Mouse (Mus musculus) adrenal gland, postnatal 4 days (tissue): ENCODE measurements around the gene Krt36. TPM values are rescaled to one million over a fixed set of nuclear protein-coding genes. Genes with fewer than 3 reads are reported as not detected.

Experiments
- DNase-seq, 2 experiments: peaks; one replicate each; pipeline ENCODE4 v3.0.0; 2021 to 2022; ENCODE audit warnings: low spot score in 2 of 2, mixed read lengths in 2 of 2
- total RNA-seq, 2 experiments: library from RNA; stranded (reverse); gene quantifications; 2 replicates each; pipeline ENCODE4 v1.2.3; 2021

The Krt36 gene
- total RNA-seq, 2 experiments from 2014 or later, result 0.48 TPM; not detected in 1

GRCm38 (mm10) chr11:100088378-100089025, 16.9 kb downstream of the Krt36 start:
- DNase-seq, result no peak

DNA sequence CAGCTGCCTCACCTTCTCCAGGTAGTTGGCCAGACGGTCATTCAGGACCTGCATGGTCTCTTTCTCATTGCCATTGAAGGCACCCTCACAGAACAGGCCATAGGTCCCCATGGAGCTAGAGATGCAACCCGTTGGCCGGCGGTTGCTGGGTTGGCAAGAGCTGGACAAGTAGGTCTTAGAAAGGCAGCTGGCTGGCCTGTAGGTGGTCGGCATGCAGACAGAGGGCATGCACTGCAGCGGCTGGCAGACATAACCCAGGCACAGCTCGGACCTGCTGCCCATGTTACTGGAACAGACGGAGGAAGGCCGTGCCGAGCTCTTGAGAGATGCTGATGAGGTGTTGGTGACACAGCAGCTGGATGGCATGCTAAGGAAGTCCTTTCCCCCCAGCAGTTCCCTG, 17.6 kb downstream of the Krt36 start, which contains the start of gene Krt32:
Gene Krt32, minus strand, starts transcription at position 366 of the 400 bp plus-strand sequence.
- no peak for DNase-seq

DNA sequence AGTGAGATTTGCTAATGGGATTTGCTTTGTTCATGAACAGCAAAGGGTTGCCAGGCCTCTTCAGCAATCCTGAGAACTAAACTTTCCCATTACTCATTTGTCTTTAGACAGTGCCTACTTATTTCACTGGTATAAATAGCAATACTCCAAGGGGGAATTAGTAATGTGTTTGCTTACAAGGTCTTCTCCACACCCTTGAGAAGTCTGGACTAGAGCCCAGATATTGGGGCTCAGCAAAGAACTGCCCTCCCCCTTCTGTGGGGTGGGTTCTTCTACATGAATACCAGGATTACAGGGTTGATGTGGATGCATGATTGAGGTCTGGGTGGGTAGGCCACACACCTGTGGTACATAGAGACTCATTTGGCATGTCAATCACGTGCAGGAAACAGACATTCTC, 31.6 kb downstream of the Krt36 start:
- no peak for DNase-seq

DNA sequence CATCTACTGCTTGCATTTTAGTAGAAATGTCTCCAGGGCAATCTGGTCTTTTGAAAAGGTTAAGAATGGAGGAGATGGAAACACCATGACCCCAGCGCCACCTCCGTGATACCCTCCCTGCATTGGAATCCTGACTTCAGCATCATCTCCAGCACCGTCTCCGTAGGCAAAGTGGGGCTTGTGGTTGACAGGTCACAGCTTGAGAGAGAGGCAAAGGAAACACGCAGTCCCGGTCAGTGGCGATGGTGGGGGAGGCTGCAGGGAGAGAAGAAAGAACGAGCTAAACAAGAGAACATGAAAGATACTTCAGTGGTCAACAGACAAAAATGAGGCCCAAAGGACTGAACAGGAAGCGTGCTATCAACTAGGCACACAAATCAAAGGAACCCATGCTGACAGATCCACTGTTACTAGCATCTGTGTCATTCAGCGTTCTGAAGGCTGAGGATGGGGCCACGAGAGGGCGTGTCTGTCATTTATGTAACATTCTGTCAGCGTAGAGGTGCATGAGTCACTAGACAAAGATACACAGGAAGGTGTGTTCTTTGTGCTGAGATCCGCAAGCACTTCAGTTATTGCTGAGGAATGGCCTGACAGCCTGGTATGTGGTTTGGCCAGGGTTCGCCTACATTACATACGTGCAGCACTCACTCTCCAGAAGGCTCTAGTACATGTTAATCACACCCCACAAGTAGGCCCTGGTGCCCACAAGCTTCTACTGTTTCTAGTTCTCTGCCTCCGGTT, 38.0 kb downstream of the Krt36 start:
- no peak for DNase-seq

DNA sequence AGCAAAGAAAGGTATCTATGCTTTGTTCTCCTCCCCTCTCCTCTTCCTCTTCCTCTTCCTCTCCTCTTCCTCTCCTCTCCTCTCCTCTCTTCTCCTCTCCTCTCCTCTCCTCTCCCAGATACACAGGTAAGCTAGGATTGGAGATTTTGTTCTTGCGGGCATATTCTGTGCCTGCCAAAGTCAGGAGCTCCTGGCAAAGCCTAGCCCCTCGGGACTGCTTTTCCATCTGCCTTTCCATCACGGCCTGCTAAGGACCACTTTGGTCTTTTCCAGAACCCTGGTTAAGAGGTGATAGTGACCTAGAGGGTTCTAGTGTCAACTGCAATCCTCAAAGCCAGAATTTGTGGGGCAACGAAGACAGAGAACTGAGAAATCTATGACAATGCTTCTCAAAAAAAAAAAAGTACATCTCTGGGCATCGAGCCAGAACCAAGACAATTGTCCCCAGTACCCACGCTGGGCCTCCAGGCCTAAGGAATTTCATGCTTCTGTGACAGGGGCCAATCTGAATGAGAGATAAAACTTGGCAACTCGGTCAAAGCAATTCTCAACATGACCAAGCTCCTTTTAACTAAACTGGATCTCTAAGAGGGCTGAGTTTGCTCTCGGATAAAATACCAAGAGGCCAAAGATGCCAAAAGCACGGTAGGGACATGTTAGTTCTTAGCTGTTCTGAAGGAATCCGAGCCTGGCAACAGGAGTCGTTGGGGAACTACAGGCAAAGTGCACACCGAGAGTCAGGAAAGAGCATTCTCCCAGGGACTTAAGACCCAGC, 39.0 kb downstream of the Krt36 start:
- DNase-seq, result no peak

DNA sequence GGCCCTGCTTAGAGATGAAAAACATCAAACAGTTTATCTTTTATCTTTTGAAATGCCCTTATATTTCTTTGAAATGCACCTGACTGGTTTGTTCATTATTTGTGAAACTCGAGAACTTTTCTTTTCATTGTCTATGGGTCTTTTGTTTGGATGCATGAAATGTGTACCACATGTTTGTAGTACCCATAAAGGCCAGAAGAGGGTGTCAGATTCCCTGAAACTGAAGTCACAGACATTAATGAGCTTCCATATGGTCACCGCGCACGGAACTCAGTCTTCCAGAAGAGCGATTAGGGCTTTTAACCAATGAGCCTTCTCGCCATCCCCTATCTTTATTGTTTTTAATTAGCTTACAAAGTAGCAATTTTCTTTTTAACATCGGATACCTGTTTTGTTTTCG, 46.6 kb downstream of the Krt36 start:
- DNase-seq, result no peak

- DNase-seq, result no peak
Measured at GRCm38 (mm10) chr11:100055686-100056655, 49.5 kb downstream of the Krt36 start.

Other genes with a start within 250 kb of the Krt36 start
- gene Gm11568, start 247.7 kb downstream of the Krt36 start, total RNA-seq, result not detected
- gene Gm11559, start 241.2 kb downstream of the Krt36 start, total RNA-seq, result not detected
- gene Krtap9-1, start 232.2 kb downstream of the Krt36 start, total RNA-seq, result not detected
- gene Gm11567, start 226.4 kb downstream of the Krt36 start, total RNA-seq, result not detected
- not detected for gene Krtap31-1, start 197.7 kb downstream of the Krt36 start, total RNA-seq
- not detected for gene Gm11565, start 190.9 kb downstream of the Krt36 start, total RNA-seq
- not detected for gene Krtap31-2, start 169.3 kb downstream of the Krt36 start, total RNA-seq
- gene Krtap9-5, start 157.2 kb downstream of the Krt36 start, total RNA-seq, result not detected
- not detected for gene Krtap29-1, start 126.6 kb downstream of the Krt36 start, total RNA-seq
- not detected for gene Krtap16-1, start 119.0 kb downstream of the Krt36 start, total RNA-seq
- gene Krtap17-1, start 111.6 kb downstream of the Krt36 start, total RNA-seq, result not detected
- gene Krt33a, start 89.4 kb downstream of the Krt36 start, total RNA-seq, result not detected
- gene Krt33b, start 75.8 kb downstream of the Krt36 start, total RNA-seq, result not detected
- gene Krt34, start 64.1 kb downstream of the Krt36 start, total RNA-seq, result not detected
- not detected for gene Krt31, start 55.1 kb downstream of the Krt36 start, total RNA-seq
- not detected for gene Krt32, start 17.4 kb downstream of the Krt36 start, total RNA-seq
- not detected for gene Krt35, start 9.4 kb downstream of the Krt36 start, total RNA-seq
- not detected for gene Krt13, start 15.9 kb upstream of the Krt36 start, total RNA-seq
- under 1 TPM in 1 of 2 experiments, not detected in 1; 0.31 TPM for gene Krt15, start 30.3 kb upstream of the Krt36 start, total RNA-seq
- 10 to 100 TPM; 11.1 to 12.7 TPM for gene Krt19, start 43.0 kb upstream of the Krt36 start, total RNA-seq
- gene Krt9, start 87.6 kb upstream of the Krt36 start, total RNA-seq, result under 1 TPM; 0.11 to 0.22 TPM
- gene Krt14, start 101.9 kb upstream of the Krt36 start, total RNA-seq, result under 1 TPM; 0.93 to 0.98 TPM
- gene Krt16, start 143.3 kb upstream of the Krt36 start, total RNA-seq, result not detected
- gene Krt17, start 155.4 kb upstream of the Krt36 start, total RNA-seq, result under 1 TPM; 0.25 to 0.31 TPM
- not detected for gene Krt42, start 164.2 kb upstream of the Krt36 start, total RNA-seq
- gene Eif1, start 214.3 kb upstream of the Krt36 start, total RNA-seq, result 100 to 1,000 TPM; 886 to 904 TPM
- gene Gast, start 228.8 kb upstream of the Krt36 start, total RNA-seq, result not detected